Mouse (Mus musculus) right cerebral cortex, postnatal 25 days (tissue): ENCODE measurements at regions not wholly inside any gene's neighbourhood (a gene's known extent, or its start where the extent isn't known, plus 50 kb on each side); places are given as distances from the start of the nearest gene placed in this dataset.

Source experiments
- DNase-seq: peaks from one replicate; pipeline ENCODE4 v3.0.0; 2022

DNA sequence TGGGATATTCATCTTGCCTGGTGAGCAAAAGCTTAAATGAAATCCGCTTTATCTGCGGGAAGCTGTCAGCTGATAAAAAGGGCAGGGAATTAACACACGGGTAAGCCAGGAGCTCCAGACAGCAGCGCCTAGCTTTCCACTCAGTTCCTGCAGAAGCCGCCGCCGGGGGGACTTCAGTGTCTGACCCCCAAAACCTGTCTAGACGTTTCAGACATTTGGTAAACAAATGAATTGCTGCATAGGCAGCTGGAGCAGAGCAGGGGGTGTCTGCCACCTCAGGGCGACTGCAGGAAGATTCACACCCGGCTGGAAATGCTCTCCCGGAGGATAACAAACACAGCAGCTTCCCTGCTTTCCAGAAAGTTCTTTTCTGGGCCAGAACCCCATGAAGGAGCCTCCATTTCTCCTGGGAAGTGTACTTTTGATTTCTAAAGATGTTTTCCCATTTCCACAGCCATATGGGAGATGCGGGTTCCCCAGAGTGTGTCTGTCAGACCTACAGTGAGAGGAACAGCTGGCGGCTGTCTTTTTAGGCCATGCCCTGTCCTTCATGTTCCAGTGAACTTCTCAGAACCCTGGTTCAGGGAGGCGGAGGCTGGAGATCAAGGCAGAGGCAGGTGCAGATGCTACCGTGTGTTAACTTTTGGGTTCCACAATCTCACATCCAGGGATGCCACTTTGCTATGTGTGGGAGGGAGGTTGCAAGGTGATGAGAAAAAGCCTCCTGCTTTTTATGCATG, 58.7 kb upstream of the Pmepa1 start:
- DNase-seq, result no peak

DNA sequence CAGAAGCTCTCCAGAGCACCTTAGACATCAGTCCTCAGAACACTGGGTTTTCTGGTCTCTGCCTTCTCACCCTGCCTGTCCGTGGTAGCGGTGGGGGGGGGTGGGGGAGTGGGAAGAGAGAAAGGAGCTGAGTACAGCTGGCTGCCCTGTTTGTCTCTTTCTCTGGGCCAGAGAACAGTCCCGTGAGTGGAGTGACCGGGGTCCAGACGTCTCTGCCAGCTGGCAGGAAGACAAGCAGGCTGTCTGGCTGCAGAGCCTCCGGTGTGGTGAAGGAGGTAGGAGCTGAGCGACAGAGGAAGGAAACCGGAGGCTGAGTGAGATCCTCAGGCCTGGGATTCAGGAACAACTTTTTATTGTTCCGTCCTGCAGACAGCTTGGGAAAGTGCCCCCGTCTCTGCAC, 59.5 kb upstream of the Pmepa1 start:
- DNase-seq, result peak; percentile 40

DNA sequence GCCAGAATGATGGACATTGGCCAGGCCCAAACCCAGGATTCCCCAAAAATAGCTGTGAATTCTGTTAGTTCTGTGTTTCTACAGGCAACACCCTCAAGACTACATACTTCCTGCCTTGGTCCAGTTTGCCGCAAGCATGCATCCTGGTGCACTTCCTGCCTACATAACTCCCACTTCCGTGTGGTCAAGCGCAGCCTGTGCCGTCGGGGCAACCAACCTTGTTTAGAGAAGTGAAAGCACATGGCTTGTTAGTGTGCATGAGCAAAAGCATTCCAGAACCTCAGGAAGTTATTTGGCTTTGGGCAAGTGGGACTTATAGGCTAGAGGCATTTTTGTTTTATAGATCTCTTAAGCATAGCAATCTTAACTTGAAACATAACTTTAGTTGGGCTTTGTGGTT, 61.3 kb upstream of the Pmepa1 start:
- no peak for DNase-seq

DNA sequence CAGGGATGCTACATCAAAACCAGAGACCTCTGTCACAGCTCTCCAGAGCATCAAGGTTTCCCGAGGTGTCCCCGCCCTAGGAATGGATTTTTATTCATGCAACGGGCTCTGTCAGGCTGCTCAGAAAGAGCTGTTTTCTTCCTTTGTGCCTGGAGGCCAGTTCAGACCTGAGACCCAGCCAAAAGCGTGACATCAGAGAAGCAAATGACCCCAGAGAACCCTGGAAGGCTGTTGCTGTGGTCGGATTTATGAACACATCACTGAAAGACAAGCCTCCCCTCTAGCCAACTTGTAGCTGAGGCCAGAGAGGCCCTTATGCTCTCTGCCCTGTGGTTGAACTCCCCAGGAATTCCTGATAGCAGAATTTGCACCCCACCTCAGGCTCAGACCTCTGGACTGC, 62.3 kb upstream of the Pmepa1 start:
- no peak for DNase-seq

DNA sequence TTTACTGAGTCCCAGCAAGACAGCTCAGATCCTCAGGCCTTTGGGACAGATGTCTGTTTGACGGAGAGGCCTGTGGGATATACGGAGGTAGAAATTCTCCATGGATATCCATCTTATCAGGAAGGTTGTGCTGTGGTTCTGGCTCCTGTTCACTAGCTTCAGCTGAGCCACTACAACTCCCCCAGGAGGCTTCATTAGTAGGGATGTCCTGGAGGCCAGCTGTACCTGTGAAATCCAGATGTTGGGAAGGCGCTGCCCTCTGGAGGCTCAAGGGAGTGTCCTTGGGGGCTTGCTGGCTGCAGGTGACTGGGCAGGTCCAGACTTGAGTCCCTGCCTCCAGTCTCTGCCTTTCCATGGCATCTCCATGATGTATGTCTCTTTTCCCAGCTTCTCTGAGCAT, 62.9 kb upstream of the Pmepa1 start:
- DNase-seq, result no peak

DNA sequence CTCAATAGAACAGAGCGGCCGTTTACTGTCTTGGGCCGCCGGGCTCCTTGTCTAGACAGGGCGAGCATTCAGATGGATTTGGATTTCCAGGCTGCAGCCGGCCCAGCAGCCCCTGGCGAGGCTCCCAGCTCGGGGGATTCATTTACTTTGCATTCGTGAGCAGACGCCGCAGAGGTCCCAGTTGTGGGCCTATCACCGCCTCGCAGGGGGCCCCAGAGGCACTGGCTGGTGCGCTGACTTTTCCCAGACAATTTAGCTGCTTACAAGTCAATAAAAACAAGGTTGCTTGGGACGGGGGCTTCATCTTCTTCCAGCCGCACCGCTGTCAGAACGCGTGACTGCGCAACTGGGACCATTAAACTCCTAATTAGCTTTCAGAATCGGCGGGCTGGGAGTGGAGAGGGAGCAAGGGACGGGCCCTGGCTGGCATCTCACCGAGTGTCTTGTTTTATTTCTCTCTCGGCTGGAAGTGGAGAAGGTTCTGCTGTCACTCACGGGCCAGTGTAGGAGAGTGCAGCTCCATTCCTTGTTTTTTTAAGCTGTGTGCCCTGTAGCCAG, 63.8 kb upstream of the Pmepa1 start:
- peak; percentile 33 for DNase-seq

DNA sequence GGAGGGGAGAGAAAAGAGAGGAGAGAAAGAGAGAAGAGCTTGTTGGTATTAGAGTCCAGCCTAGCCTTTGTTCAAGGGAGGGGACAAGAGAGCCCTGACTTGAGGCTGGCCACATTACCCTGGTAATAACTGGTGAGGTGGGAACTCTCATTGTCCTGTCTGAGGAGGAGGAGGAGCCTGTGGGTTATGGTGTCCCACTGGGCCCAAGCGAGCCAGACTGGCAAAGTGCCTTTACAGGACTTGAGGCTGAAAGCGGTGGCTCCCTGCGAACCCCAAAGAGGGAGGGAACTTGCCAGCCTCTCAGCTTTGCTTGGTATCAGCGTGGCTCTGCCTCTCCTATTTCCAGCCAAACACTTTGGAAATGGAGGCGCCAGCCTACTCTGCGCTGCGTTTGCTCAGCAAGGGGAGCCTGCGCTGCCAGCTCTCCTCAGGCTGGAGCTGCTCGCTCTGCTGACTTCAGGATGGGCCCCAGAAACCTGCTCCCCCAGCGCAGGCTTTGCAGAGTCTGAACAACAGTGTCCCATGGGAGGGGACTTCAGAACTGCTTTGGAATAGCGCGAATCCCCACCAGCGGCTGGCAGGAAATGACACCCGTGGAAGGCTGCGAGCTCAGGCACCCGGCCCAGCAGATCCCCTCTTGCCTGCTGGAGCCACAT, 66.4 kb upstream of the Pmepa1 start:
- DNase-seq, result no peak

DNA sequence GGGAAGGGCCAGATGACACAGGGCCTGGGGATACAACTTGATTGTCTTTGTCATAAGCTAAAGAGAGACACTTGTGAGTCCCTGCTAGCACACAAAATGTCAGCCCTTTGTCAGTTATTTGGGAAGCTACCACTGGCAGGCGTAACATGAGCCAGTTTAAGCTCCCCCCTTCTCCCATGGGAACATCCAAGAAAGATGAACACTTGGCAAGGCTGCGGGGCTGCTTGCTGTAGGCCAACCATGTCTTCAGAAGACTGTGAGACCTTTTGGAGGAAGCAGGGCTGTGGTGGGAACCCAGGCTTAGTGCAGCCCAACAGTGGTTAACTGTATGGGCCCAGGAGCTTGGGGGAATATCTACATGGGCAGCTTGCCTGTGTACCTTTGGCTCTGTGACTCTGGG, 67.3 kb upstream of the Pmepa1 start:
- no peak for DNase-seq

DNA sequence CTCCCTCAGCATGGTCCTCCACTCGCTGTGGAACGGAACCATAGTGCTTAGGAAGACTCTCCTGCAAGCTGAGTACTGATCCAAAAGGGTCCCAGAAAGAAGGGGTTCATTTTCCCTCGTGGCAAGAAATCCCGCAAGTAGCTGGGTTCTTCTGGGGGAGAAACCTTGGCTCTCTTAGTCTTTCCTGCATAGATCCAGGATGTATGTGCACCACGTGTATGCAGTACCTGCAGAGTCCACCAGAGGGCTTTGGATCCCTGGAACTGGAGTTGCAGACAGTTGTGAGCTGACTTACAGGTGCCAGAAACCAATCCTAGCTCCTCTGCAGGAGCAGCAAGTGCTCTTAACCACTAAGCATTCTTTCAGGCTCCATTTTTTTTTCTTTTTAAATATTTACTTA, 67.9 kb upstream of the Pmepa1 start:
- DNase-seq, result no peak

DNA sequence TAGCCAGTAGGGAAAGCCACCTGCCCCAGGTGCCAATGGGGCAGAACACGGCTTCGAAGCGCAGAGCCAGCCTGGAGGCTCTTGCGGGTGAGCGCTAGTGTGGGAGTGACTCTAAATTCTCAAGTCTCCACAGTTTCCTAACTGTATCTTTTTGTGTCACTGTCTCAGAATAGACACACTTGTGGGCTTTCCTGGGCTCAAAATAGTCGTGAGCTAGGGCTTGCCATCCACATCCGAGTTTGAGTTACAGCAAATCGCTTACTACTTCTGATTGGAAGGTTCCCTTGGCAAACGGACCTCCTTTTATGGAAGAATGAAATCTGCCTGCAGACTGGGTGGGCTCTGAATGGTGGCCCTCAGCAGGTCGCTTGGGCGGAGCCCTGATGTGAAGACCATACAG, 71.0 kb upstream of the Pmepa1 start:
- DNase-seq, result peak; percentile 40

DNA sequence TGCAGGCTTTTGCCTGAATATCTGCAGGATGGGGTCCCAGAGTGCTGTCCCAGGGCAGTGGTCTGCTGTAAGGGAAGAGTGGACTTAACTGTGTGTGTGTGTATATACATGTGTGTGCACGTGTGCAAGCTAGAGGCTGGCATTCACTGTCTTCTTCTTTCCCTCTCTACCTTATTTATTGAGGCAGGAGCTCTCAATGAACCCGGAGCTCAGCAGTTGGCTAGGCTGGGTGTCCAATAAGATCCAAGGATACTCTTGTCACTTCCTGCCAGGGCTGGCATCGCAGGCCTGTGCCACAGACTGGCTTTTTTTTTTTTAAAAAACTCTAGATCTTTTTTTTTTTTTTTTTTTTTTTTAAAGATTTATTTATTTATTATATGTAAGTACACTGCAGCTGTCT, 72.4 kb upstream of the Pmepa1 start:
- DNase-seq, result no peak

DNA sequence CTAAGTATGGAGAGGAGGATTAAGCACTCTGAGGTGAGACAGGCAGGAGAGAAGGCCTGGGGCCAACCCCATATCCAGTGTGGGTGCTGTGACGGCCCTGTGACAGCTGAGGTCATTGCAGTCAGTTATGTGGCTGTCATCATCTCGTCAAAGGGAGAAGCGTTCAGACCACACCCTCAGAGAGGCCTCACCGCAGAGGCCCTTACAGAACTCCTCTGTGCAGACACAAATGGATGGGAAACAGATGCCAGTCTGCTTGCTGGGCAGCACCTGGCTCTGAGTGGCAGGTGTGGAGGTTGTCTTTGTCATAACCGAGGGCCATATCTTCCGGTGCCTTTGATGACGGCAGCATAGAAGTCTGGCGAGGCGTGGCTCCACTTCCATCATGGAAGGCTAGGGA, 73.2 kb upstream of the Pmepa1 start:
- DNase-seq, result no peak

DNA sequence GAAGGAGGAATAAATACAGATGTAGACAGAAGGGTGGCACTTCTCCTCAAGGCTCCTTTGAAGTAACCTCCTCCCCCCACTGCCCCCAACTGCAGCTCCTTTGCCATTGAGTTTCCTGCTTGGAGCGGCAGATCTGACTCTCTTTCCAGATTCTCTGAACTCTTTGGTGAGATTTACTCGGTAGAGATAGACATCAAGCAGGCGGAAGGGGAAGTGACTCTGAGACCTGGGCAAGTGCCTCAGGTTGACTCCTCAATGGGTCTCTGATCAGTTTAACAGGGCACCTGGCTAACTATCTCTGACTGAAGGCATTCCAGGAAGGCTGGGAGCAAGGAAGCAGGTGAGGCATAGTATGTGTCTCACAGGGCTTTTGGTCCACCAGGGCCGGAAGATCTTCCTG, 73.6 kb upstream of the Pmepa1 start:
- no peak for DNase-seq

DNA sequence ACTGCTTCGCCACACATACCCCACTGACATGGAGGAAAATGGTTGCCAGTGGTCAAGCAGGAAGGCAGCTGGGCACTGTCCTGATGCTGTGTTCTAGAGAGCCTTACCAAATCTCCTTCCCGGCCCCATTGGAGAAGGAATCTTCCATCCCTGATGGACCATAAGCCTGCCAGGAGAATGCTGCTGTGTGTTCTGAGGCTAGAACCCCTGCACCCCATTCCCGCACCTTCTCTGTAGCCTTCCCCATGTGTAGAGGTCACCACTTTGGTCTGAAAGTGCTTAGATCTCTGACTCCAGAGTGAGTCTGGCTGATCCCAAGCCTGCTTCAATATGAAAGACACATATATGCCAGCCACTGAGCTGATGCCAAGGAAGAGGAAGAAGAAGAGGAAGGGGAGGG, 74.1 kb upstream of the Pmepa1 start:
- no peak for DNase-seq

DNA sequence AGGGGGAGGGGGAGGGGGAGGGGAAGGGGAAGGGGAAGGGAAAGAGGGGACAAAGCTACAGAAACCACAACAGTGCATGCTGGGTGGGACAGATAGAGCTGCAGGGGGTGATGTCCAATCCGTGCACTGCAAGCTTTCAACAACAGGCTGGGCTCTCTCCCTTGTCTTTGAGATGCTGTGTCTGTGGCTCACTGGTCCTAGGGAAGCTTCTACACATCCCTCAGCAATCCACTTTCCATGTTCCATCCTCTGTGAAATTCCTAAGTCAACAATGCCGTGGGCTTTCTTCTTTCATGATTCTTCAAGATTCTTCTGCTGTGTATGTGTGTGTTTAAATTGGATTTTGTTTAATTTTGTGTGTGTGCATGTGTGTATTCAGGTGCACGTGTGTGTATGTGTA, 74.5 kb upstream of the Pmepa1 start:
- DNase-seq, result no peak

DNA sequence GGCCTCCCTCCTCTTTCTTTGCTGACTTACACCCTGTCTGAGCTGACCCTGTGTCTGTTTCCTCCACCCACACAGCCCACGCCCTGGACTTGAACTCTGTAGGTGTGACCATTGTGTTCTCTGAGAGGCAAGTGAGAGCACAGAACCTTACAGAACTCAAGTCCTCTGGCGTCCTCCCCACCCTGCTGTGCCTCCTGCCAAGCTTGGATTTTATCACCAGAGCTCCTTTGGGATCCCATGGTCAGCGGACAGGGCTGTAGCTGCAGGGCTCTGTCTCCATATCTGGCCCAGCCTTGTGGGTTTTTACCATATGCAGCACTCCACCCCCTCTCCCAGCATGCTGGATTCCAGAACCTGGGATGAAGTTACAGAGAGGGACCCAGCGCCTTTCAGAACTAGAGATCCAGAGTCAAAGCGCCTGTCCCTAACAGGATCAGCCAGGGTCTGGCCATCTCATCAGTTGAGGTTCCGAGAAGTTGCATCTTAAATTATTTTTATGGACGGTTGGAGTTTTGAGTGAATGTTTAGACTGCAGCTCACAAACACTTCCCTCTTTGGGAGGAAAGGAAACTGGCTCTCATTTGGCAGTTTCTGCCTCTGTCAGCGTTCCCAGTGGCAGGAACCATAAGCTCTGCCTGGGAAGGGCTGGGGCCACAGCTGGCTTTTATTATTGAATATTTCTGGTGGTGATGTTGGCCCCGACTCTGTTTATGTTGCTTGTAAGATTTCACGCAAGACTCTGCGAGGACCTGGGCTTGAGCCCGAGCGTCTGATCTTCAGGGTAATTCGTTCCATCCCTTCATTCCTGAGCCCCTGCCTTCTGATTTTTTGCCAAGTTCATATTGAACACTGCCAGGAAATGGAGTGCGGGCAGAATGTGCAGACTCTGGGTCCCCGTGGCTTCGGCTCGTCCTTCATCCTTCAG, 75.8 kb upstream of the Pmepa1 start:
- DNase-seq, result peak; percentile 16

DNA sequence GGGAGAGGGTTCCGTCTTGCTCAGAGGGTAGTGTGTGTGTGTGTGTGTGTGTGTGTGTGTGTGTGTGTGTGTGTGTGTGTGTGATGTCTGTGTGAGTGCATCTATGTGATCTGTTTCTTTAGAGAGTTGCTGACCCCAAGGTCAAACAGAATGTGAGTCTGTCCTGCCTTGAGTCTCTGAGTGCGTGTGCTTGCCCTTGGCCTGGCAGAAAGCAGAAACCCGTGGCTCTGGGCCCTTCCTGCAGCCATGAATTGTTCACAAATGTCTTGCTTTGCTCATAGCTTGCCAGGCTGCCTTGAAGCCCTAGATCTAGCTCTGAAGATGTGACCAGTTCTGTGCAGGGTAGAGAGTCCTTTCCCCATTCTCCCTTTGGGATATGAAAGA, 76.4 kb upstream of the Pmepa1 start:
- DNase-seq, result no peak

DNA sequence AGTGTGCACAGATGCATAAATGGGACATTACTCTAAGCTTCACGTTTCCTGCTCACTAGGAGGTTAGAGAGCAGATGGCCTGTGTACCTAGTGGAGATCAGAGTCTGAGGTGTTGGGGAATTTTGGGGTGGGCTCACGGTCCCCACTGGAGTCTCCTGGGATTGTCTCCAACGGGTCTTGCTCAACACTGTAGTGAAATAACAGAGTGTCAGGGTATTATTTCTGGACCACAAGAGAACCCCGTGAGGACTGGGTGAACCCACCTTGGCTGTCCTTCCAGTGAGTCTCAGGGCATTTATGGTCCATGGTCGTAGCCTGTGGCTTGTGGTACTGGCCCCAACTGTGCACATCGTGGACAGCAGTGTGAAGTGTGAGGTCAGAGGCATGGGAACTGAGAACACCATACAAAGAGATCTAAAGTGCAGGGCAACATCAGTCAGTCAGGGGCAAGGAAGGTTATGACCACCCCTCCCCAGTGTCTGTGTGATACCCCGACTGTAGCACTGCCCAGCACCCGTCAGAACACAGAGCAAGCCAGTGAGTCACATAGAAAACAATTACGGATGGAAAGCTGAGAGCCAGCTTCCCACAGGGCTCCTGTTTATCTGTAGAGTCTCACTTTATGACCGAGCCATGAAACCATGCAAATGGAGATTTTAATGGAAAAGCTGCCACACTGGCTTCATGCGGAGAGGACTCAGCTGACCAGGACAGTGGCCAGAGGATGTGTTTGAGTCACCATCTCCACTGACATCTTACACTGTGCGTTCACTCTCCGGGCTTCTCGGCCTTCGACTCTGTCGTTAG, 77.3 kb upstream of the Pmepa1 start:
- no peak for DNase-seq

DNA sequence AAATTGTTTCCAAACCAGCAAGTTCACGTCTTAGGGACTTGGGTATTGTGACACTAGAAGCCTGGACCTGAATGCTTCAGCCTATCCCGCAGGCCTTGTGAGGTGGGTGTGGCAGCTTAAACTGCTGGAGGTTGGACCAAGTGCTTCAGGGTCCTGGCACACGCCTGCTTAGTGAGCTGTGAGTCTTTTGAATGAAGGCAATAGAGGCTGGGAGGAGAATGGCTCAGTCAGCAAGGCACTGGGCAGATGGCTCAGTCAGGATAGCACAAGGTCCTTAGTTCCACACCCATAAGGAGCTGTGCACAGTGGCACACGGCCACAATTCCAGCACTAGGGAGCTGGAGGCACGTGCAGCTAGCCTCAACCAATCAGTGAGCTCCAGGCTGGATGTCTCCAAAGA, 80.5 kb upstream of the Pmepa1 start:
- DNase-seq, result no peak

DNA sequence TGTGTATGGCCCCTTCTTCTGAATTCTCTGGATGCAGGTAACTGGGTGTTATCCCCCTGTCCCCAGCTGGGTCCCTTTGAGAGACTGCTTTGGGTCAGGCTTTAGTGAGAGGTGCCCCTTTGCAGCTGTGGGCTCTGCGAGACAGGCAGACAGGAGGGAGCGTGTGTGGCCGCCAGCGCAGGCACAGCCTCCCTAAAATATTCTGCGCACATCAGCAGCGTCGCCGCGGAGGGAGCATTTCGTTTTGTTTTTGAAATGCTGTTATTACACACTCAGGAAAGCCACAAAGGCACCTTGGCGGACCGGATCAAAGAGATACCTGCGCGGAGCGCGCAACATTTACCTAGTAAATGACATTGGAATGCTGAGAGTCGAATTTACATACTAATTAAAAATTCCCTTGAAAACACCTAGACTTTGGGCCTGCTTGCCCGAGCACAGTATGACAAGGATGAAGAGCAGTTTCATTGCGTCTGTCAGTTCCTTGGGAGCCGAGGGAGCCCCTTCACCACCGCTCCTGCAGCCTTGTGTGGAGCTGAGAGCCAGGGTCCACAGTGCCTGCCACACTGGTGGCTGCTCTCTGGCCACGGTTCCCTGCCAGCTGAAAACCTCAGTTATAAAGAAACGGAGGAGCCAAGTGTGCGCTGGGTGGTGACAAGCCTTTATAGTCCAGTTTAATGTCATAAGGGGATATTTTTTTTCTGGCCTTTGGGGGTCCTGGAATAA, 89.3 kb upstream of the Pmepa1 start:
- DNase-seq, result no peak

DNA sequence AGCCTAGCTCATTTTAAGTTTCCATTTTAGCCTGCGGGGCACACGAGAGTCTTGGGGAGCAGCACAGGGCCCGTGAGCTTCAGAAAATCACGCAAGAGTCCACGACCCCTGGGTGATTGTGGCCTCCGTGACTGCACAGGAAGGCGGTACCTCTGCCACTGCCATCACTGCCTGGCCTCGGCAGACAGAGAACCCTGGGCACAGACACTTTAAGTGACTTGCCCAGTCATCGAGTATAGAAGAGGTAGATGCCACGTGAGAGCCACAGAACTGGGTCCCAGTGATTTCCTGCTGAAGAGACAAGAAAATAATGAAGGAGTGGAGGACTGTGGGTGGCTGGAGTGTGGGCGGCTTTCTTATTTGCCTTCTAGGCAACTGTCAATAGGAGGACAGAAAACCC, 90.4 kb upstream of the Pmepa1 start:
- no peak for DNase-seq

DNA sequence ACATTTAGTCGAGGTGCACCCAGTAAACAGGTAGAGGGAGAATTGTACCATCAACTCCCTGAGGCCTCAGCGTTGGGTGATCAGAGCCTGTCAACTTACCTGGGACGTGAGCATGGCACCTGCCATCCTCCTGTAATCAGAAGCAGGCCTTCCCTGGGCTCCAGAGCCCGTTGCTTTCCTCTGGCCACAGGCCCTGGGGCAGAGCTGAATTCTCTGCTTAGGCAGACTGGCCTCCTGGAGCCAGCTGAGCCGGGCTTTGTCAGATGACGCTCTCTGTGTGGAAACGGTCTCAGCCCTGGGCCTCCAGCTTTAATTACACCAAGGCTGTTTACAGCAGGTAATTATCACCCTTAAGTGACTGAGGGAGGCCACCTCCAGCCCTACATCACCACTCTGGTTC, 92.6 kb upstream of the Pmepa1 start:
- DNase-seq, result no peak
